Mouse (Mus musculus): ENCODE measurements around the gene Dclre1c. TPM values are rescaled to one million over a fixed set of nuclear protein-coding genes. Genes with fewer than 3 reads are reported as not detected.
"Not testable (repeated sequence)": the region's sequence is repeated elsewhere in the genome, so short reads cannot be mapped to it uniquely, and the experiment has no call there.

Dclre1c gene
- polyA plus RNA-seq (2014; fragmentation: Nextera tagmentation; extraction: Ambion mirVana) = 6.2 and 7.7 TPM in 2 replicates

GRCm38 (mm10) chr2:3423841-3424578 lies at the start of gene Dclre1c:
Gene Dclre1c (plus strand): TSS chr2:3424131.
- DNase-seq (ENCODE audit: low spot score) (peak; percentile 92), ATAC-seq (ENCODE audit: insufficient read depth, low FRiP score, low TSS enrichment) (peak; percentile 97)
- peaks cover 3% of the 10 kb centered on the region; the same call in 1 of the 2 replicates for H3K4me1 ChIP-seq (ENCODE audit: control insufficient read depth, insufficient read depth, low read length)
- H3K27ac ChIP-seq (ENCODE audit: low read depth, low read length) = no peak within 1 kb of the TSS
- H3K27me3 ChIP-seq (ENCODE audit: control insufficient read depth, insufficient read depth, low read length) = no peaks in the 10 kb centered on the region
- H3K4me3 ChIP-seq (ENCODE audit: low read depth, low read length) = peak within 1 kb of the TSS; percentile 52
- no peaks in the 10 kb centered on the region for H3K36me3 ChIP-seq (ENCODE audit: control insufficient read depth, insufficient read depth, low read length)
- no peaks in the 10 kb centered on the region for H3K9me3 ChIP-seq (ENCODE audit: control insufficient read depth, low read length)
- peak within 1 kb of the TSS; percentile 47 for H3K9ac ChIP-seq (ENCODE audit: low read length)
- peak within 1 kb of the TSS; percentile 79 for H3K4me2 ChIP-seq (ENCODE audit: low read depth)
- under 1% methylated on average over 29 of the region's 29 CpGs for WGBS

GRCm38 (mm10) chr2:3387105-3387860 lies 36.6 kb upstream of the Dclre1c start:
- Histone ChIP-seq H3K9ac (ENCODE audit: low read length) (no peak overlapping the region), H3K27ac (ENCODE audit: low read depth, low read length) (no peak overlapping the region), H3K4me3 (ENCODE audit: low read depth, low read length) (no peak overlapping the region), H3K9me3 (ENCODE audit: control insufficient read depth, low read length) (no peaks in the 10 kb centered on the region), H3K4me1 (ENCODE audit: control insufficient read depth, insufficient read depth, low read length) (no peaks in the 10 kb centered on the region), H3K4me2 (ENCODE audit: low read depth) (no peak overlapping the region), H3K27me3 (ENCODE audit: control insufficient read depth, insufficient read depth, low read length) (no peaks in the 10 kb centered on the region), H3K36me3 (ENCODE audit: control insufficient read depth, insufficient read depth, low read length) (no peaks in the 10 kb centered on the region)
- no peak for DNase-seq (ENCODE audit: low spot score)
- WGBS = 81% methylated on average over 6 of the region's 6 CpGs
- no peak for ATAC-seq (ENCODE audit: insufficient read depth, low FRiP score, low TSS enrichment)

GRCm38 (mm10) chr2:3391945-3392344 lies 32.0 kb upstream of the Dclre1c start:
- Histone ChIP-seq H3K36me3 (ENCODE audit: control insufficient read depth, insufficient read depth, low read length) (no peaks in the 10 kb centered on the region), H3K4me1 (ENCODE audit: control insufficient read depth, insufficient read depth, low read length) (no peaks in the 10 kb centered on the region), H3K9me3 (ENCODE audit: control insufficient read depth, low read length) (no peaks in the 10 kb centered on the region), H3K27me3 (ENCODE audit: control insufficient read depth, insufficient read depth, low read length) (no peaks in the 10 kb centered on the region), H3K27ac (ENCODE audit: low read depth, low read length) (no peak overlapping the region), H3K9ac (ENCODE audit: low read length) (no peak overlapping the region), H3K4me2 (ENCODE audit: low read depth) (no peak overlapping the region), H3K4me3 (ENCODE audit: low read depth, low read length) (no peak overlapping the region)
- WGBS = 79% methylated on average over 2 of the region's 2 CpGs
- ATAC-seq (ENCODE audit: insufficient read depth, low FRiP score, low TSS enrichment) = no peak
- DNase-seq (ENCODE audit: low spot score) = no peak

GRCm38 (mm10) chr2:3397110-3397509 lies 26.8 kb upstream of the Dclre1c start, which contains the start of gene Olah:
Gene Olah (minus strand): TSS chr2:3397210.
- WGBS = 63% methylated on average over 10 of the region's 10 CpGs
- not testable (repeated sequence) for DNase-seq (ENCODE audit: low spot score)

GRCm38 (mm10) chr2:3405981-3406380 lies 17.9 kb upstream of the Dclre1c start:
- Histone ChIP-seq H3K27ac (ENCODE audit: low read depth, low read length) (no peak overlapping the region), H3K4me1 (ENCODE audit: control insufficient read depth, insufficient read depth, low read length) (no peaks in the 10 kb centered on the region), H3K27me3 (ENCODE audit: control insufficient read depth, insufficient read depth, low read length) (no peaks in the 10 kb centered on the region), H3K4me3 (ENCODE audit: low read depth, low read length) (no peak overlapping the region), H3K9me3 (ENCODE audit: control insufficient read depth, low read length) (no peaks in the 10 kb centered on the region), H3K36me3 (ENCODE audit: control insufficient read depth, insufficient read depth, low read length) (no peaks in the 10 kb centered on the region), H3K4me2 (ENCODE audit: low read depth) (no peak overlapping the region), H3K9ac (ENCODE audit: low read length) (no peak overlapping the region)
- ATAC-seq (ENCODE audit: insufficient read depth, low FRiP score, low TSS enrichment) (no peak), DNase-seq (ENCODE audit: low spot score) (no peak)
- WGBS = 88% methylated on average over 4 of the region's 4 CpGs

More at GRCm38 (mm10) chr2:3397110-3397509, 26.8 kb upstream of the Dclre1c start, which contains the start of gene Olah:
- H3K4me1 ChIP-seq (ENCODE audit: control insufficient read depth, insufficient read depth, low read length); H3K4me3 ChIP-seq (ENCODE audit: low read depth, low read length); H3K36me3 ChIP-seq (ENCODE audit: control insufficient read depth, insufficient read depth, low read length); H3K27me3 ChIP-seq (ENCODE audit: control insufficient read depth, insufficient read depth, low read length); H3K9ac ChIP-seq (ENCODE audit: low read length); H3K27ac ChIP-seq (ENCODE audit: low read depth, low read length); H3K9me3 ChIP-seq (ENCODE audit: control insufficient read depth, low read length); H3K4me2 ChIP-seq (ENCODE audit: low read depth); ATAC-seq (ENCODE audit: insufficient read depth, low FRiP score, low TSS enrichment): not testable (repeated sequence)

- no peaks in the 10 kb centered on the region for H3K4me1 ChIP-seq (ENCODE audit: control insufficient read depth, insufficient read depth, low read length)
- H3K36me3 ChIP-seq (ENCODE audit: control insufficient read depth, insufficient read depth, low read length) = no peaks in the 10 kb centered on the region
- H3K4me3 ChIP-seq (ENCODE audit: low read depth, low read length) = no peak overlapping the region
- ATAC-seq (ENCODE audit: insufficient read depth, low FRiP score, low TSS enrichment) (no peak), DNase-seq (ENCODE audit: low spot score) (no peak)
- no peaks in the 10 kb centered on the region for H3K27me3 ChIP-seq (ENCODE audit: control insufficient read depth, insufficient read depth, low read length)
- no peaks in the 10 kb centered on the region for H3K9me3 ChIP-seq (ENCODE audit: control insufficient read depth, low read length)
- no peak overlapping the region for H3K27ac ChIP-seq (ENCODE audit: low read depth, low read length)
- WGBS = 79% methylated on average over 7 of the region's 7 CpGs
- H3K4me2 ChIP-seq (ENCODE audit: low read depth) = no peak overlapping the region
- H3K9ac ChIP-seq (ENCODE audit: low read length) = no peak overlapping the region
Measured at GRCm38 (mm10) chr2:3407756-3408155, 16.2 kb upstream of the Dclre1c start.

- Histone ChIP-seq H3K27ac (ENCODE audit: low read depth, low read length) (no peak overlapping the region), H3K9ac (ENCODE audit: low read length) (no peak overlapping the region), H3K9me3 (ENCODE audit: control insufficient read depth, low read length) (no peaks in the 10 kb centered on the region), H3K4me2 (ENCODE audit: low read depth) (no peak overlapping the region), H3K4me1 (ENCODE audit: control insufficient read depth, insufficient read depth, low read length) (no peaks in the 10 kb centered on the region), H3K36me3 (ENCODE audit: control insufficient read depth, insufficient read depth, low read length) (no peaks in the 10 kb centered on the region), H3K27me3 (ENCODE audit: control insufficient read depth, insufficient read depth, low read length) (no peaks in the 10 kb centered on the region), H3K4me3 (ENCODE audit: low read depth, low read length) (no peak overlapping the region)
- 34% methylated on average over 4 of the region's 4 CpGs for WGBS
- peak; percentile 65 for DNase-seq (ENCODE audit: low spot score)
- no peak for ATAC-seq (ENCODE audit: insufficient read depth, low FRiP score, low TSS enrichment)
Measured at GRCm38 (mm10) chr2:3414241-3414640, 9.7 kb upstream of the Dclre1c start.

- no peak overlapping the region for H3K9ac ChIP-seq (ENCODE audit: low read length)
- no peaks in the 10 kb centered on the region for H3K36me3 ChIP-seq (ENCODE audit: control insufficient read depth, insufficient read depth, low read length)
- DNase-seq (ENCODE audit: low spot score) (no peak), ATAC-seq (ENCODE audit: insufficient read depth, low FRiP score, low TSS enrichment) (no peak)
- H3K4me1 ChIP-seq (ENCODE audit: control insufficient read depth, insufficient read depth, low read length) = peaks cover 3% of the 10 kb centered on the region; the same call in 1 of the 2 replicates
- WGBS = 69% methylated on average over 1 of the region's 1 CpGs
- H3K27ac ChIP-seq (ENCODE audit: low read depth, low read length) = no peak overlapping the region
- no peaks in the 10 kb centered on the region for H3K9me3 ChIP-seq (ENCODE audit: control insufficient read depth, low read length)
- no peak overlapping the region for H3K4me2 ChIP-seq (ENCODE audit: low read depth)
- no peaks in the 10 kb centered on the region for H3K27me3 ChIP-seq (ENCODE audit: control insufficient read depth, insufficient read depth, low read length)
- no peak overlapping the region for H3K4me3 ChIP-seq (ENCODE audit: low read depth, low read length)
Measured at GRCm38 (mm10) chr2:3415676-3416075, 8.3 kb upstream of the Dclre1c start.
